Mouse (Mus musculus) hindbrain, embryonic 12.5 days (tissue): ENCODE data around the gene Xkr8. TPM values are rescaled to one million over a fixed set of nuclear protein-coding genes. Genes with fewer than 3 reads are reported as not detected.

Source experiments
- ATAC-seq: fragments of 200-750 bp; cut with Nextera tagmentation; 2 replicates; pipeline ENCODE4 v1.8.0; 2017; ENCODE audit warnings: moderate TSS enrichment; ENCODE audit not compliant: low FRiP score
- H3K27ac ChIP-seq: fragments of 300-500 bp; sonication (generic); 2 replicates; pipeline ENCODE4 v1.5.1; 2016; ENCODE audit warnings: mild to moderate bottlenecking
- H3K27me3 ChIP-seq: fragments of 300-500 bp; sonication (generic); 2 replicates; pipeline ENCODE4 v1.6.1; 2016; ENCODE audit warnings: mild to moderate bottlenecking
- H3K36me3 ChIP-seq: fragments of 300-500 bp; sonication (generic); 2 replicates; pipeline ENCODE4 v1.6.1; 2016; ENCODE audit warnings: mild to moderate bottlenecking
- H3K4me1 ChIP-seq: fragments of 300-500 bp; sonication (generic); 2 replicates; pipeline ENCODE4 v1.6.1; 2016
- H3K4me2 ChIP-seq: fragments of 300-500 bp; sonication (generic); replicated peaks from 2 replicates; pipeline ENCODE4 v1.6.1; 2016; ENCODE audit warnings: mild to moderate bottlenecking
- H3K4me3 ChIP-seq: fragments of 300-500 bp; sonication (generic); 2 replicates; pipeline ENCODE4 v1.5.1; 2016; ENCODE audit warnings: mild to moderate bottlenecking
- H3K9ac ChIP-seq: fragments of 300-500 bp; sonication (generic); 2 replicates; pipeline ENCODE4 v1.6.1; 2016; ENCODE audit warnings: mild to moderate bottlenecking, moderate library complexity
- H3K9me3 ChIP-seq: fragments of 300-500 bp; sonication (generic); replicated peaks from 2 replicates; pipeline ENCODE4 v1.6.1; 2016; ENCODE audit warnings: mild to moderate bottlenecking
- WGBS: fragments of 180-500 bp; shearing (Covaris S2); methylation state at CpG from one replicate; pipeline ENCODE4 v1.1.7; 2016; 5-methylcytosine and 5-hydroxymethylcytosine counted together
- polyA plus RNA-seq: library from polyadenylated mRNA; unstranded; fragments of >200 nt; fragmentation: Nextera tagmentation; extraction: Ambion mirVana; gene quantifications from 2 replicates; pipeline ENCODE4 v1.2.1, GENCODE M21; 2016

The Xkr8 gene
- polyA plus RNA-seq, 1 experiment from 2014 or later = 4.6 TPM

DNA sequence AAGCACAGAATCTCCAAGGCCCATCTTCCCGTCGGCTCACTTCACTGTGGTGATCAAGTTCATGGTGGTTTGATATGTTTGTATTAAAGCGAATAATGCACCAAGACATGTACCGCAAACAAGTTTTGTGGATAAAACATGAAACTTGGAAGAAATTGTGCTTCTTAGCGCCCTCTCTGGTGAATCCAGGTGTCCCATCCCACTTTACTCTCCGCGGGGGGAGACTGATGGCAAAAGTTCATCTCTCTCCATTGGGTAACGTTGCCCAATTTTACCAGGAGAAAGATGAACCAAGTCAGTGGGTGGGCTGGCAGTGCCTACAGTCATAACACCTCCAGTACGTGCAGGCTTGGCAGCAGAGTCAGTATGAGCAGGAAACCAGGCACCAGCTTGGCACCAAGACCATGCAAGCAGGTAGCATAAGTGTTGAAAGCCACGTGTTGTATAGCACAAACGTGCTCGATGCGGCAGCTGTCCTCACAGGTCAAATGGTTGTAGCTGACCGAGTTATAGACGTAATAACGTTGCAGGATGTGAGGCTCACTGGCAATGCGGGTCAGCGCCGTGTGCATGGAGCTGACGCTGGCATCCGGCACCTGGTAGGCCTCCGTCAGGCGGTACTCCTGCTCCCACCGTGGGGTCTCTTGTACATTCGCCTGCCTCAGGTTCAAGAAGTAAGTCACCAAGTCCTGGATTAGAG, 875 bp upstream of the Xkr8 start:
- H3K36me3 ChIP-seq = peaks cover under 1% of the 10 kb centered on the region
- H3K9me3 ChIP-seq = no peaks in the 10 kb centered on the region
- no peak for ATAC-seq
- no peaks in the 10 kb centered on the region for H3K27me3 ChIP-seq
- H3K4me1 ChIP-seq = peaks cover 11% of the 10 kb centered on the region
- H3K4me2 ChIP-seq = no peak overlapping the region
- 92% methylated on average over 25 of the region's 25 CpGs for WGBS
- no peak overlapping the region for H3K27ac ChIP-seq
- no peak overlapping the region for H3K9ac ChIP-seq
- no peak overlapping the region for H3K4me3 ChIP-seq

DNA sequence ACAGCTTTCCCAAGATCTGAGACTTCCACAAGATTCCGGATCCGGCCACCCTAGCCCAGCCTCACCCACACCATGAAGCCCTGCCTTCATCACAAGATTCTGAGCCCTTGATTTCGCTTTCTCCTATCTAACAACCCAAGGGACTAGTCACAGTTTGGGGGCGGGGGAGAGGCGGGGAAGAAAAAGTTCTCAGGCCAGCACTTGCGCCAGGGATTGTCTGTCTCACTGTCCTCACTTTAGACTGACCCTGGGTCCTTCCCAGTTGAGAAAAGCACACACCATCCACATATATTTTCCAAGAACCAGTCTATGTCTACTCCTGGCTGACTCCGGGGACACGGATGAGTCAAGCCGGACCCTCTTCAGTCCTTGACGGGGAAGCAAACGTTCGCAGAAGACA, 730 bp downstream of the Xkr8 start:
- Histone ChIP-seq H3K4me3 (peak overlapping the region; percentile 51), H3K27ac (0 out of 2 replicates have a peak overlapping the region, but pooled peaks have one; percentile 1), H3K4me2 (peak overlapping the region; percentile 83), H3K27me3 (no peaks in the 10 kb centered on the region), H3K9ac (peak overlapping the region; percentile 60), H3K9me3 (no peaks in the 10 kb centered on the region), H3K4me1 (peaks cover 11% of the 10 kb centered on the region), H3K36me3 (peaks cover 10% of the 10 kb centered on the region)
- WGBS = 54% methylated on average over 12 of the region's 12 CpGs
- ATAC-seq = no peak

DNA sequence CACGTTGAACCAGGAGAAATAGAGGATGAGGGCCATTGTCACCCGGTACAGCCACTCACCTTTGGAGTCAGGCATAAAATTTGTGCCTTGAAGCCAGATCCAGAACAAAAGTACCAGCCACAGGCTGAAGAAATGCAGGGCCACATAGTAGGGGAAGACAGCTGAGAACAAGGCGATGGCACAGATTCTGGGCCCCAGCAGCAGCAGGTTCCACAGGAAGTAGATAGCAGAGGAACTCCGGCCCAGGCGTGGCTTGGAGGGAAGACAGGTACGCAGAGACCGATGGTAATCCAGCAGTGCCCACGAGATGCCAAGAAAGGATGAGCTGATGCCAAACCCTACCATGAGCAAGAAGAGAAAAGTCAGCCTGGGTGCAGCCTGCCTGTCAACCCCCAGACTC, 4.1 kb downstream of the Xkr8 start:
- H3K4me2 ChIP-seq = no peak overlapping the region
- H3K4me3 ChIP-seq = no peak overlapping the region
- no peak overlapping the region for H3K27ac ChIP-seq
- H3K9ac ChIP-seq = no peak overlapping the region
- no peaks in the 10 kb centered on the region for H3K9me3 ChIP-seq
- H3K36me3 ChIP-seq = peaks cover 33% of the 10 kb centered on the region
- no peaks in the 10 kb centered on the region for H3K27me3 ChIP-seq
- no peak for ATAC-seq
- 92% methylated on average over 8 of the region's 8 CpGs for WGBS
- peaks cover 11% of the 10 kb centered on the region for H3K4me1 ChIP-seq

DNA sequence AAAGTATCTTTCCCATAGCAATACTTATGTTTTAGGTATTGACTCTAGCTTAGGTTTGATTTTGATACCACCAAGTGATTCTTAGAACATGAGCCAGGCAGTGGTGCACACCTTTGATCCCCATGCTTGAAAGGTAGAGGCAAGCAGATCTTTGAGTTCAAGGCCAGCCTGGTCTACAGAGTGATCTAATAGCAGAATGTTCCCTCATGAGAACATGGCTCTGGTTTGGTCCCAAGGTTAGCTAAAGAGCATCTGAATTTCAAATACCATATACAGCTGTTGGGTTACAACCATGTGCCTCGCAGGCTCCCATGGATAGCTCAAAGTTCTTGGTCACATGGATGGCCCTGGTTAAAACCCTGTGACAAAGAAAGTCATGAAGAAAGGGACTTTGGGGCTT, 14.1 kb downstream of the Xkr8 start:
- WGBS = 97% methylated on average over 1 of the region's 1 CpGs
- ATAC-seq = no peak
- H3K27ac ChIP-seq = no peak overlapping the region
- H3K4me1 ChIP-seq = no peaks in the 10 kb centered on the region
- no peak overlapping the region for H3K9ac ChIP-seq
- H3K4me2 ChIP-seq = no peak overlapping the region
- H3K36me3 ChIP-seq = peaks cover 75% of the 10 kb centered on the region
- no peaks in the 10 kb centered on the region for H3K9me3 ChIP-seq
- H3K4me3 ChIP-seq = no peak overlapping the region
- no peaks in the 10 kb centered on the region for H3K27me3 ChIP-seq

DNA sequence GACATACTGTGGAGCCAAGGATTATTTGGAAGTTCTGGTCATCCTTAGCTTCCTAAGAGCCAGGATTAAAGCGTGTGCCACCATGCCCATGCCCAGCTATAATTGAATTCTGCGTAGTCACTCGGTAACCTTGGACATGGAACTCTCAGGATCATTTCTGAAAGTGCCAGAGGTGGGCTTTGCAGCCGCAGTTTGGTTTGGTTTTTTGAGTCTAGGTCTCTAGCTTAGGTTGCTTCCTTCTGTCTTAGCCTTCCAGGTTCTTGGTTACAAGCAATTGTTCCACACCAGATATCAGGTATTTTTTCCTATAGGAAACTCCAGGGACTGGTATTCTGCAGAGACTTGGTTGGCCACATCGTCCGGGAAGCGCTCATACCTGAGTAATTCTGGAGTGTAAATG, 19.2 kb downstream of the Xkr8 start:
- no peak for ATAC-seq
- WGBS = 95% methylated on average over 7 of the region's 7 CpGs

DNA sequence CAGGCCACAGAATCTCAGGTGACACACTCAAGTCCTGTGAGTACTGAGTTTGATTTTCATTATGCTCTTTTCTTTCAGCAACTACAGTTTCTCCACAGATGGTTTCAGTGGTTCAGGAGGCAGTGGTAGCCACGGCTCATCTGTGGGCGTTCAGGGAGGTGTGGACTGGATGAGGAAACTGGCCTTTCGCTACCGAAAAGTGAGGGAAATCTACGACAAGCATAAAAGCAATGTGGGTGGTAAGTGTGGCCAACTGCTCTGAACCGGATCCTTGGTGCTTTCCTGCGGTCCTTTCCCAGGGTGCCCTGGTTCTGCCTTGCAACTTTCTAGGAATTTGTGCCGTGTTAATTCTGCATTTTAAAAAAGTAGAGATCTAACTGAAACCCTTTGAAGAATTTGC, 25.5 kb downstream of the Xkr8 start:
- no peaks in the 10 kb centered on the region for H3K9me3 ChIP-seq
- ATAC-seq = no peak
- no peaks in the 10 kb centered on the region for H3K4me1 ChIP-seq
- H3K4me3 ChIP-seq = no peak overlapping the region
- 96% methylated on average over 8 of the region's 8 CpGs for WGBS
- H3K36me3 ChIP-seq = peaks cover 88% of the 10 kb centered on the region
- H3K27ac ChIP-seq = no peak overlapping the region
- no peak overlapping the region for H3K4me2 ChIP-seq
- no peaks in the 10 kb centered on the region for H3K27me3 ChIP-seq
- H3K9ac ChIP-seq = no peak overlapping the region

More for the DNA sequence above, 19.2 kb downstream of the Xkr8 start:
- Histone ChIP-seq H3K9ac (no peak overlapping the region), H3K4me3 (no peak overlapping the region), H3K27ac (no peak overlapping the region), H3K9me3 (no peaks in the 10 kb centered on the region), H3K4me1 (no peaks in the 10 kb centered on the region), H3K4me2 (no peak overlapping the region), H3K27me3 (no peaks in the 10 kb centered on the region), H3K36me3 (peaks cover 73% of the 10 kb centered on the region)

DNA sequence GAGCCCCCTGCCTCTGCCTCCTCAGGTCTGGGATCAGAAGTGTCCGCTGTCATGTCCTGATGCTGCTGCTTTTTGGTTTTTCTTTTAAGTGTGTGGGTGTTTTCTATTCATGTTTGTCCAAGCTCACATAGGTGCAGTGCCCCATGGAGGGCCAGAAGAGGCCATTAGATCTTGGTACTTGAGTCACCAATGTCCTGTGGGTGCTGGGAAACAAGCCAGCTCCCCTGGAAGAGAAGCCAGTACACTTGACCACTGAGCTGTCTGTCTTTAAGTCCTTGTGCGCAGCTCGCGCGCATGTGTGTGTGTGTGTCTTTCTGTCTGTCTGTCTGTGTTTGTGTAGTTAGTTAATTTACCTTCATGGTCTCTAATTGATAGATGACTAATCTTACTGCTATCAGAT, 30.3 kb downstream of the Xkr8 start:
- Histone ChIP-seq H3K9me3 (no peaks in the 10 kb centered on the region), H3K27me3 (no peaks in the 10 kb centered on the region), H3K9ac (no peak overlapping the region), H3K4me2 (no peak overlapping the region), H3K4me3 (no peak overlapping the region), H3K36me3 (peaks cover 75% of the 10 kb centered on the region), H3K27ac (no peak overlapping the region), H3K4me1 (no peaks in the 10 kb centered on the region)
- no peak for ATAC-seq
- 100% methylated on average over 5 of the region's 5 CpGs for WGBS

DNA sequence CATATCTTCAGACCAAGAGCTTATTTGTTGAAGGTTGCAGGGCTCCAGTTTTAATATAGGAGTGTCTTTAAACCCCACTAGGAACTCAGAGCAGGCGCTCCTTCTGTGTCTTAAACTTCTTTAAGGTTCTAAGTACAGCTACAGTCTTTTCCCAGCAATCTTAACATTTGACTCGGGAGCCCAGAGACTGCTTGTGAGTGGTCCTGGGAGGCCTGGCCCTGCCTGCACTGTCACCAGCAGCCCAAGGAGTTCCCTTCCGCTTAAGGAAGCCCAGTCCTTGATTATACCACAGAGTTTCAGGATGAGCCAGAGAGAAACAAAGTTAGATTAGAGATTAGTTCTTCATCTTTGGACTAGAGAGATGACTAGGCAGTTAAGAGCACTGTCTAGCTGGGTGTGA, 39.0 kb downstream of the Xkr8 start:
- Histone ChIP-seq H3K36me3 (peaks cover 45% of the 10 kb centered on the region), H3K4me2 (no peak overlapping the region), H3K27me3 (no peaks in the 10 kb centered on the region), H3K27ac (no peak overlapping the region), H3K4me3 (no peak overlapping the region), H3K9me3 (no peaks in the 10 kb centered on the region), H3K4me1 (no peaks in the 10 kb centered on the region), H3K9ac (no peak overlapping the region)
- 90% methylated on average over 3 of the region's 3 CpGs for WGBS
- ATAC-seq = no peak

DNA sequence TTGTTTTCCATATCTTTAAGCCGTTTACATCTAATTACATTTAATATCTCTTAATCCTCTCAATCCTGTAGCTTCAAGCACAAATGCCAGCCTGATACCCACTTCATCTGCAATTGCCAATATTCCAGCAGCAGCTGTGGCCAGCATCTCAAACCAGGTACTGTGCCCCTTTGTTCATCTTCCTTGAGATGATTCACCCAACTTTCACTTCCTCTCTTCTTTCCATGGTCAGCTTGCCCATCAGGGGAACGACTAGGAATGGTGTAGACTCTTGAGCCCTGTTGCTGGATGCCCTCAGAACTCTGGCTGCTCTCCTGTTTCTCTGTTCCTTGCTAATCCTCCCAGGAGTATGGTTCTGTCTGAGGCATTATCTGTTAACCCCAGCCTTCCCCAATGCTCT, 42.7 kb downstream of the Xkr8 start:
- WGBS = 89% methylated on average over 2 of the region's 2 CpGs
- Histone ChIP-seq H3K9me3 (no peaks in the 10 kb centered on the region), H3K27me3 (no peaks in the 10 kb centered on the region), H3K4me3 (no peak overlapping the region), H3K36me3 (peaks cover 35% of the 10 kb centered on the region), H3K9ac (no peak overlapping the region), H3K4me2 (no peak overlapping the region), H3K4me1 (no peaks in the 10 kb centered on the region), H3K27ac (no peak overlapping the region)
- no peak for ATAC-seq

DNA sequence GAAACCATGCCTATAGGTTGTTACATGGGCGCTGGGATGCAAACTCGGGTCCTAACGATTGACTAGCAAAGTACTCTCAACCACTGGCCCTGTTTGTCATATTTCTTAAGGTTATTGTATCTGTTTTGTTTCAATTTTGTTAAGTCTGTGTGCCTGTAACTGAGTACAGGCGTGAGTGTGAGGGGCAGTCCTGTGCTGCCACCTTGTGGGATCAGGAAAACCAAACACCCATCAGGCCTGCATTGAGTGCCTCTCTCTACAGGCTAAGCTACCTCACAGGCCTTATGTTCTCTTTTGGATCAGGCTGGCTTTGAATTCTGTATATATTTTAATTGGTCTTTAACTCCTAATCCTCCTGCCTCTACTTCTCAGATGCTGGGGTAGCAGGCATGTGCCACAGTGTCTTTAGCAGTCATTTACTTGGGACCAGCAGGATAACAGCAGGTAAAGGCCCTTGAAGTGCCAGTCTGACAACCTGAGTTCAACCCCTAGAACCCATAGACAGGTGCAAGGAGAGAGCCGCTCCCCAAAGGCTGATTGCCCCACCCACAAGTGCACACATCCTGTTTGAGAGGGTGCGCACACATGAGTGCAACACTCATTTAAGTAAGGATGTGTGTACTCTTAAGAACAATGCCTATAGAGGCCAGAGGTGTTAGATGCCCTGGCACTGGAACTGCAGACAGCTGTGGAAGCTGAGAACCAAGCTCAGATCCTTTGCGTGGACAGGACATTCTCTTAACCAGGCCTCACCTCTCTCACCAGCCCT, 55.4 kb downstream of the Xkr8 start:
- Histone ChIP-seq H3K27ac (no peak overlapping the region), H3K4me3 (no peak overlapping the region), H3K27me3 (no peaks in the 10 kb centered on the region), H3K9me3 (no peaks in the 10 kb centered on the region), H3K36me3 (peaks cover 58% of the 10 kb centered on the region), H3K4me1 (no peaks in the 10 kb centered on the region), H3K4me2 (no peak overlapping the region), H3K9ac (no peak overlapping the region)
- no peak for ATAC-seq
- WGBS = 86% methylated on average over 7 of the region's 7 CpGs
